Mouse (Mus musculus) adrenal gland, adult 10 weeks (tissue): ENCODE measurements around the gene Actl11. TPM values are rescaled to one million over a fixed set of nuclear protein-coding genes. Genes with fewer than 3 reads are reported as not detected.

ENCODE experiments used
- polyA plus RNA-seq: library from polyadenylated mRNA; stranded (reverse); fragments of 350-450 nt; fragmentation: Illumina TruSeq; extraction: RNeasy Lipid Tissue Mini Kit (QIAGEN cat#74804); gene quantifications from one replicate; pipeline ENCODE4 v1.2.3, GENCODE M21; 2014; ENCODE audit warnings: low read depth, low replicate concordance

Actl11 gene
- polyA plus RNA-seq, result not detected

DNA sequence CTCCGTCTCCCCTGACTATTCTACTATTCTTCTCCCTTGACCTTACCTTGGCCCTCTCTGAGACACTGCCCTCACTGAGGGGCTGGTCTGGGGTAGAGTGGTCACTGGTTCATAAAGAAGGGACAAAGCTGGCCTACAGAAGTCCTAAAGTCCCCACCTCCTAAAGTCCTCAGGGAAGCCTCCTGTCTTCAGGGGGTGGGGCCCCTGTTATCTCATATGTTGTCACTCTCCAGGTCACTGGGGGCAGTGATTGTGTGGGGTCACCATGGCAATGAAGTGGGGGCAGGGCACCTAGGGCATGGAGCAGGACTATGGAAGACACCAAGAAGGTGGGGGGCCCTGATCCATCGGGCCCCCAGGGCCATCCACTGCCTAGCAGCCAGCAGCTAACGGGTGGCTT is at the start of gene Actl11:
Gene Actl11, plus strand, starts transcription at position 301 of the 400 bp plus-strand sequence.

DNA sequence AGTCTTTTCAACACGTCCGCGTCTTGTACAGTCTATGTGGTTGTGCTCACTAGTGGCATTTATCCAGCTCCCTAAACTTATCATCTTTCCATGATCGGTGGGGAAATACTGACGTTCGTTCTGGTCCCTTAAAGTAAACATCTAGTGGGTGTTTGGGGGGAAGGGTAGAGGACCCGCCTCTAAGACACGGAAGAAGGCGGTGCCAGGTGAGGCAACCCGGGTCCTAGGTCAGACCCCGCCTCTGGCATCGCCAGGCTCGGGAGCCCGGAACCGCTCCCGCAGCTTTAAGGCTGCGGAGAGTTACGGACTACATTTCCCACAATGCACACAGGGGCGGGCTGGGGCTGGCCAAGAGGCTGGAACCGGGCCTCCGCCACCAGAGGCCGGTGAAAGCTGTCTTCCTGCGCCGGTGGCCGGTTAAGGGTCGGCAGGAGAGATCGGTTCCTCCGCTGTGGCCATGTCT is 40.4 kb upstream of the Actl11 start, which contains the start of gene Mon1a:
Gene Mon1a, plus strand, starts transcription at position 348 of the 463 bp plus-strand sequence.

DNA sequence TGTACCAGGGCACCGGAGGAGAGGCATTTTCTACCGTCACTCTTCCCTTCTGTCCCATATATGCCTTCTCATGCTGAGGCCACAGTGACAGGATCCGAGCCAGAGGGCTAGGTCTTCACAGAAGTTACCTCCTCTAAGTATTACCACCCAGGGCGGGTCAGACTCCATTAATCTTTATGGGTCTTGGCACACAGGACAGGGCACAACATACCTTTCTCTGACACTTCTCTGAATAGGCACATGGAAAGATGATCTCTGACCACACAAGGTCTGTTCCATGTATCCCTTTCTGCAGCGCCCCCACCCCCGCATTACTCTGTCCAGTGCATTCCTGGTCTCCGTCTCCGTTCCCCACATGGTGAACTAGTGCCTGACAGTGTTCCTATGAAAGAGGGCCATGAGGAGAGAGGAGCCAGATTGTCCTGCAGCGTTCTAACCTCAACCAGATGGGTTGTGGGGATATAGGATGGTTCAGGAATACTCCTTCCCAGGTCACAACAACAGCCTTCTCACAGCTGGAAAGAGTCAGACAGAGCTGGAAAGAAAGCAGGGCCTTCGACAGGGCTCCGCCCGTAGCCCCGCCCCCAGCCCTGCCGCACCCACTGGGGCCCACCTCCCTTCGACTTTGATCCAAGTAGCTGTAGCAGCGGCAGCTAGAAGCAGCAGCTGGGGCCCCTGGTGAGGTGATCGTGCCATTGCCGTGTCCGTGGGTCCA is 21.9 kb upstream of the Actl11 start, which contains the start of gene Mst1r:
Gene Mst1r, plus strand, starts transcription at position 622 of the 715 bp plus-strand sequence.

GRCm38 (mm10) chr9:107935374-107935773 is 7.1 kb downstream of the Actl11 start, which contains the start of gene Camkv:
Gene Camkv, plus strand, starts transcription at chr9:107935674.

GRCm38 (mm10) chr9:107949922-107950235 is 21.6 kb downstream of the Actl11 start, which contains the start of gene Traip:
Gene Traip, plus strand, starts transcription at chr9:107950136.

DNA sequence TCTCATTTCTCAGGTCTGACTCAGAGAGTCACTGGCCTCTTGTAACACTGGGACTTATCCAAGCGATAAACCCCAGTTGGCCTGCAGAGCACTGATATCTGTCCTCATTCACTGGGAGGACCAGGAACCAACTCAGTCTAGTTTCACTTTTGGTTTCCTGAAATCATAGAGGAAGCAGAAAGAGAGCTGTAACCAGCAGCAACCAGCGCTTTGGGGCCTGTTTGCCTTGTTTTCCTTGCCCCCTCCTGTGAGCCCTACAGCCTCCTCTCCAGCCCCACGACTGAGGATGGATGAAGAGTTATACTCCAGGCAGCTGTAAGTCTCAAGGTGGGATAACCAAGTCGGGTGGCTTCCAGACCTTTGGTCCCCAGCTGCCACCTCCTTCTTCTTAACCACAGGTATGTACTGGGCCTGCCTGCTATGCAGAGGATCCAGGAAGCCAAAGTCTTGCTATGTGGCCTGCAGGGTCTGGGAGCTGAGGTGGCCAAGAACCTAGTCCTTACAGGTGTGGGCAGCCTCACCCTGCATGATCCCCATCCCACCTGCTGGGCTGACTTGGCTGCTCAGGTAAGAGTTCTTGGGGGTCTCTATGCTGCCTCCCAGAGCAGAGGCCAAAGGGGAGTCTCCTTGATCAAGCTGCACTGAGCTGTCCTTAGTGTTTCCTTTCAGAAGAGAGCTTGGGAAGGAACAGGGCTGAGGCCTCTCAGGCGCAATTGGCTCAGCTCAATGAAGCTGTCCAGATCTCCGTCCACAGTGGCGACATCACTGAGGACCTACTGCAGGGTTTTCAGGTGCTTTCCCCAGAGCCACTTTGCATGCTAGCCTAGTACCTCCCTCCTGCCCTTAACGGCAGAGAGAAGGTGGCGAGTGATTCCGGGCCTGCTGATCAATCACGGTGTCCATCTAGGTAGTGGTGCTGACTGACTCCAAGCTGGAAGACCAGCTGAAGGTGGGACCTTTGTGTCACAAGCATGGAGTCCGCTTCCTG is 47.4 kb downstream of the Actl11 start, which contains the start of gene Uba7:
Gene Uba7, plus strand, starts transcription at position 107 of the 988 bp plus-strand sequence.

Other genes starting within 250 kb of the Actl11 start
- gene Gnat1, start 248.8 kb upstream of the Actl11 start, polyA plus RNA-seq, result not detected
- 0.87 TPM for gene Sema3f, start 218.0 kb upstream of the Actl11 start, polyA plus RNA-seq
- 169 TPM for gene Rbm5, start 157.5 kb upstream of the Actl11 start, polyA plus RNA-seq
- gene Rbm6, start 55.2 kb upstream of the Actl11 start, polyA plus RNA-seq, result 106 TPM
- 0.35 TPM for gene Mon1a, start 40.3 kb upstream of the Actl11 start, polyA plus RNA-seq
- gene Mst1r, start 21.6 kb upstream of the Actl11 start, polyA plus RNA-seq, result 0.93 TPM
- 0.64 TPM for gene Camkv, start 7.2 kb downstream of the Actl11 start, polyA plus RNA-seq
- gene Traip, start 21.7 kb downstream of the Actl11 start, polyA plus RNA-seq, result not detected
- 2.0 TPM for gene Uba7, start 47.0 kb downstream of the Actl11 start, polyA plus RNA-seq
- not detected for gene Gm20661, start 54.6 kb downstream of the Actl11 start, polyA plus RNA-seq
- not detected for gene Inka1, start 57.4 kb downstream of the Actl11 start, polyA plus RNA-seq
- not detected for gene Cdhr4, start 64.0 kb downstream of the Actl11 start, polyA plus RNA-seq
- gene Gm20662, start 67.9 kb downstream of the Actl11 start, polyA plus RNA-seq, result not detected
- gene Ip6k1, start 74.0 kb downstream of the Actl11 start, polyA plus RNA-seq, result 27.1 TPM
- 0.64 TPM for gene Gmppb, start 120.8 kb downstream of the Actl11 start, polyA plus RNA-seq
- 0.23 TPM for gene Amigo3, start 124.7 kb downstream of the Actl11 start, polyA plus RNA-seq
- gene Mst1, start 152.0 kb downstream of the Actl11 start, polyA plus RNA-seq, result not detected
- gene Rnf123, start 154.9 kb downstream of the Actl11 start, polyA plus RNA-seq, result 0.99 TPM
- 40.2 TPM for gene Apeh, start 166.1 kb downstream of the Actl11 start, polyA plus RNA-seq